Mouse (Mus musculus) MEL (cell line): ENCODE measurements around the gene Fam43a. TPM values are rescaled to one million over a fixed set of nuclear protein-coding genes. Genes with fewer than 3 reads are reported as not detected.

Source experiments
- DNase-seq: peaks from one replicate; pipeline ENCODE4 v3.0.0; 2011; ENCODE audit warnings: low read depth, low spot score
- H3K27ac ChIP-seq: 2 replicates; pipeline ENCODE4 v1.5.1; 2012; ENCODE audit warnings: low read depth, mild to moderate bottlenecking, control low read depth, low read length, moderate library complexity; ENCODE audit not compliant: control insufficient read depth
- H3K27me3 ChIP-seq, 2 experiments: fragments of 150-350 bp in 1 of 2; sonication (generic) in 1 of 2; 2 replicates each; pipeline ENCODE4 v1.6.1; 2012; ENCODE audit warnings: low read length in 2 of 2, mild to moderate bottlenecking in 2 of 2, improper control_type of control experiment in 1 of 2, moderate library complexity in 1 of 2; ENCODE audit not compliant: insufficient read depth in 2 of 2, control insufficient read depth in 1 of 2
- H3K36me3 ChIP-seq, 2 experiments: 2 replicates each; pipeline ENCODE4 v1.6.1; 2012 to 2014; ENCODE audit warnings: low read length in 2 of 2, improper control_type of control experiment in 1 of 2, inconsistent platforms in 1 of 2, mild to moderate bottlenecking in 1 of 2; ENCODE audit not compliant: insufficient read depth in 2 of 2, control insufficient read depth in 1 of 2
- H3K4me1 ChIP-seq, 2 experiments: fragments of 150-350 bp in 1 of 2; sonication (generic) in 1 of 2; 2 replicates each; pipeline ENCODE4 v1.6.1; 2012; ENCODE audit warnings: low read length in 2 of 2, improper control_type of control experiment in 1 of 2, mild to moderate bottlenecking in 1 of 2; ENCODE audit not compliant: insufficient read depth in 2 of 2, control insufficient read depth in 1 of 2
- H3K4me3 ChIP-seq, 2 experiments: fragments of 150-350 bp in 1 of 2; sonication (generic) in 1 of 2; 2 replicates each; pipeline ENCODE4 v1.5.1; 2012; ENCODE audit warnings: low read depth in 2 of 2, low read length in 2 of 2, mild to moderate bottlenecking in 2 of 2, moderate library complexity in 2 of 2, control low read depth in 1 of 2, improper control_type of control experiment in 1 of 2; ENCODE audit not compliant: control insufficient read depth in 1 of 2, insufficient read depth in 1 of 2
- H3K79me2 ChIP-seq: 2 replicates; pipeline ENCODE4 v1.6.1; 2012; ENCODE audit warnings: mild to moderate bottlenecking, low read length, moderate library complexity; ENCODE audit not compliant: control insufficient read depth, poor library complexity, insufficient read depth
- H3K9ac ChIP-seq: 2 replicates; pipeline ENCODE4 v1.6.1; 2012; ENCODE audit warnings: low read depth, mild to moderate bottlenecking, control low read depth, low read length, moderate library complexity; ENCODE audit not compliant: control insufficient read depth, poor library complexity, severe bottlenecking
- H3K9me3 ChIP-seq: fragments of 150-350 bp; sonication (generic); replicated peaks from 2 replicates; pipeline ENCODE4 v1.6.1; 2012; ENCODE audit warnings: mild to moderate bottlenecking, low read length, improper control_type of control experiment, moderate library complexity; ENCODE audit not compliant: insufficient read depth
- BHLHE40 ChIP-seq: IDR thresholded peaks from 2 replicates; pipeline ENCODE4 v1.6.1; 2012; ENCODE audit warnings: low read depth, mild to moderate bottlenecking, inconsistent platforms, low read length, improper control_type of control experiment, borderline replicate concordance
- CHD2 ChIP-seq: IDR thresholded peaks from 2 replicates; pipeline ENCODE4 v1.6.1; 2011; ENCODE audit warnings: low read length, improper control_type of control experiment
- E2F4 ChIP-seq: IDR thresholded peaks from 2 replicates; pipeline ENCODE4 v1.6.1; 2011; ENCODE audit warnings: low read depth, low read length, improper control_type of control experiment, borderline replicate concordance
- KAT2A ChIP-seq: conservative IDR thresholded peaks from 2 replicates; pipeline ENCODE4 v1.6.1; 2012; ENCODE audit warnings: low read depth, low read length, improper control_type of control experiment, inconsistent platforms
- MXI1 ChIP-seq: IDR thresholded peaks from 2 replicates; pipeline ENCODE4 v1.6.1; 2011; ENCODE audit warnings: mild to moderate bottlenecking, low read depth, low read length, improper control_type of control experiment
- NELFE ChIP-seq: IDR thresholded peaks from 2 replicates; pipeline ENCODE4 v1.6.1; 2011; ENCODE audit warnings: low read depth, low read length, improper control_type of control experiment
- NRF1 ChIP-seq: IDR thresholded peaks from 2 replicates; pipeline ENCODE4 v1.6.1; 2014; ENCODE audit warnings: low read depth, mild to moderate bottlenecking, inconsistent platforms, low read length, improper control_type of control experiment, moderate library complexity; ENCODE audit not compliant: poor library complexity, insufficient read depth, severe bottlenecking
- POLR2A ChIP-seq, 2 experiments: IDR thresholded peaks; 2 replicates each; pipeline ENCODE4 v1.6.1; 2011 to 2012; ENCODE audit warnings: low read length in 2 of 2, mild to moderate bottlenecking in 2 of 2, control low read depth in 1 of 2, improper control_type of control experiment in 1 of 2, low read depth in 1 of 2, moderate library complexity in 1 of 2; ENCODE audit not compliant: control insufficient read depth in 1 of 2, insufficient read depth in 1 of 2, poor library complexity in 1 of 2
- POLR2AphosphoS2 ChIP-seq: IDR thresholded peaks from 2 replicates; pipeline ENCODE4 v1.6.1; 2011; ENCODE audit warnings: low read length, improper control_type of control experiment
- POLR2AphosphoS5 ChIP-seq: IDR thresholded peaks from 2 replicates; pipeline ENCODE4 v1.6.1; 2012; ENCODE audit warnings: low read depth, borderline replicate concordance, mild to moderate bottlenecking, inconsistent platforms, low read length, moderate library complexity, mixed read lengths
- RAD21 ChIP-seq: IDR thresholded peaks from 2 replicates; pipeline ENCODE4 v1.6.1; 2011; ENCODE audit warnings: mild to moderate bottlenecking, low read depth, low read length, improper control_type of control experiment
- TBP ChIP-seq: IDR thresholded peaks from 2 replicates; pipeline ENCODE4 v1.8.0; 2011; ENCODE audit warnings: low read depth, low read length, improper control_type of control experiment
- TCF12 ChIP-seq: IDR thresholded peaks from 2 replicates; pipeline ENCODE4 v1.6.1; 2014; ENCODE audit warnings: low read depth, mild to moderate bottlenecking, inconsistent platforms, low read length, improper control_type of control experiment, moderate library complexity
- UBTF ChIP-seq: IDR thresholded peaks from 2 replicates; pipeline ENCODE4 v1.6.1; 2012; ENCODE audit warnings: low read depth, mild to moderate bottlenecking, inconsistent platforms, low read length, improper control_type of control experiment, moderate library complexity, borderline replicate concordance; ENCODE audit not compliant: insufficient read depth
- USF1 ChIP-seq: IDR thresholded peaks from 2 replicates; pipeline ENCODE4 v1.6.1; 2014; ENCODE audit warnings: low read depth, mild to moderate bottlenecking, inconsistent platforms, low read length, improper control_type of control experiment, moderate library complexity
- USF2 ChIP-seq, 2 experiments: IDR thresholded peaks; 2 replicates each; pipeline ENCODE4 v1.6.1; 2011 to 2012; ENCODE audit warnings: improper control_type of control experiment in 2 of 2, low read length in 2 of 2, borderline replicate concordance in 1 of 2, inconsistent platforms in 1 of 2, low read depth in 1 of 2, mild to moderate bottlenecking in 1 of 2; ENCODE audit not compliant: insufficient read depth in 1 of 2
- ZMIZ1 ChIP-seq: IDR thresholded peaks from 2 replicates; pipeline ENCODE4 v1.6.1; 2012; ENCODE audit warnings: low read depth, mild to moderate bottlenecking, inconsistent platforms, low read length, improper control_type of control experiment, moderate library complexity
- polyA plus RNA-seq, 2 experiments: library from polyadenylated mRNA; stranded (reverse) in 1 of 2; unstranded in 1 of 2; fragments of >175 nt in 1 of 2; fragments of >200 nt in 1 of 2; gene quantifications; 2 replicates each; pipeline versions ENCODE4 v1.2.1 to v1.2.4; 2012; ENCODE audit warnings: low replicate concordance in 2 of 2, low read depth in 1 of 2; ENCODE audit not compliant: insufficient read length in 2 of 2, insufficient read depth in 1 of 2, missing spikeins in 1 of 2
- total RNA-seq: library from RNA; depleted of rRNA; stranded (reverse); fragments of 300-350 nt; gene quantifications from 2 replicates; pipeline ENCODE4 v1.2.3, GENCODE M21; 2012

The Fam43a gene
- total and polyA plus RNA-seq, 3 experiments: 0.08 to 0.68 TPM; not detected in 1

DNA sequence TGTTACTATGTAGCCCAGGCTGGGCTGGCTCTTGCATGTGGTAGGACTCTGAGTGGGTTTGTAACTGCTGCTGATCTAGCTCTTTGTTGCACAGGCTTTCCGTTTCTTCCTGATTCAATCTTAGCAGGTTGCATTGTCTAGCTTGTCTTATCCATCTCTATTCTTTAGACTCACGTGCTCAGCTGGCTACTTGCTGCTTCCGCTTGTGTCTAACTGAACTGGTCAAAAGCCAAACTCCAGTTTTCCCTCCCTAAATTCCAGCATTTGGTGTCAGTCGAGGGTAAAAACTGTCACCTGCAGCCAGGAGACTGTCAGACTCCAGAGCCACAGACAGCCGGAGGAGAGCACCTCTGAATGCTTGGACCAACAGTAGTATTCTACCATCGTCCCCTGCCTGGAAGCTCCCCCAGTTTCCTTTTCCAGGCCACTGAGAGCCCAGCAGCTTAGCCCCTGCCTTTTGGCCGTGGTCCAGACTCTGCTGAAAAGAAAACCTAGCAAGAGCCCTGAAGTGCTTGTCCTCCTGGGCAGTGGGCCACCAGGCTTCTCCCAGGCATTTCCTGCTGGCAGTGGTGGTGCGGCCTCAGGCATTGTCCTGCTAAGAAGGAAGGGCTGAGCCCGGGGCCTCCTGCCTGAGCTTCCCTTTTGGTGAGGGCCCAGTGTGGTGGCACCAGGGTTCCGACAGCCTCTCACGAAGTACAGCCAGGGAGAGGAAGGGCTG is 46.7 kb upstream of the Fam43a start:
- Histone ChIP-seq H3K27me3 (no peaks in the 10 kb centered on the region), H3K9me3 (no peaks in the 10 kb centered on the region), H3K4me1 (peaks cover 4 to 14% of the 10 kb centered on the region in 2 experiments; a peak in 2 of 4 replicates), H3K36me3 (0 out of 4 replicates have a peak, but pooled peaks cover 0 to 1% of the 10 kb centered on the region in 2 experiments), H3K9ac (no peak overlapping the region), H3K79me2 (no peaks in the 10 kb centered on the region), H3K4me3 (no peak overlapping the region), H3K27ac (no peak overlapping the region; the same call in 1 of the 2 replicates)
- no peak for TF ChIP-seq RAD21
- peak; percentile 73 for TF ChIP-seq BHLHE40
- peak; percentile 34; the same call in 1 of the 2 replicates for TF ChIP-seq USF1
- DNase-seq: no peak

DNA sequence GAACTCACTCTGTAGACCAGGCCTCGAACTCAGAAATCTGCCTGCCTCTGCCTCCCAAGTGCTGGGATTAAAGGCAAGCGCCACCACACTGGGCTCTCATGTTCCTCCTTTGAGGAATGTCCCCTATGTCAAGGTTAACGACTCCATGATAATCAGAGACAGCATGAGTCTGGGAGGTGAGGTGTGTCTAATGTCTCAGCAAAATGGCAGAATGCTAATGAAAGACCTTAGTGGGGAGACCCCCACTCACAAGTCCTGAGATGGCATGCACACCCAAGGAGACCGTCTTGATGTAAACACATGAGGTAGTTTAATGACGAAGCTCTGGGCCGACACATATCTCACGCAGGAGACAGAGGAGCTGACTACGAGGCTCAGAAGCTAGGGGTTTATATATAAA is 45.4 kb upstream of the Fam43a start:
- Histone ChIP-seq H3K4me1 (peaks cover 4 to 14% of the 10 kb centered on the region in 2 experiments; a peak in 2 of 4 replicates), H3K36me3 (peaks cover 0 to 7% of the 10 kb centered on the region in 2 experiments; a peak in 1 of 4 replicates), H3K9me3 (no peaks in the 10 kb centered on the region), H3K79me2 (no peaks in the 10 kb centered on the region), H3K4me3 (no peak overlapping the region), H3K27ac (no peak overlapping the region)
- TF ChIP-seq NELFE (no peak), UBTF (no peak), USF2 (IDR thresholded peaks at IDR 0.05; ENCODE audit: borderline replicate concordance in 1 of 2, insufficient read depth in 1 of 2, low read depth in 1 of 2, low read length in 2 of 2) (no peak), POLR2AphosphoS5 (no peak), E2F4 (no peak), KAT2A (no peak)
- TF ChIP-seq, all 39 proteins: peak for 0
- Histone ChIP-seq H3K9ac (no peak overlapping the region), H3K27me3 (no peaks in the 10 kb centered on the region)
- DNase-seq: no peak

DNA sequence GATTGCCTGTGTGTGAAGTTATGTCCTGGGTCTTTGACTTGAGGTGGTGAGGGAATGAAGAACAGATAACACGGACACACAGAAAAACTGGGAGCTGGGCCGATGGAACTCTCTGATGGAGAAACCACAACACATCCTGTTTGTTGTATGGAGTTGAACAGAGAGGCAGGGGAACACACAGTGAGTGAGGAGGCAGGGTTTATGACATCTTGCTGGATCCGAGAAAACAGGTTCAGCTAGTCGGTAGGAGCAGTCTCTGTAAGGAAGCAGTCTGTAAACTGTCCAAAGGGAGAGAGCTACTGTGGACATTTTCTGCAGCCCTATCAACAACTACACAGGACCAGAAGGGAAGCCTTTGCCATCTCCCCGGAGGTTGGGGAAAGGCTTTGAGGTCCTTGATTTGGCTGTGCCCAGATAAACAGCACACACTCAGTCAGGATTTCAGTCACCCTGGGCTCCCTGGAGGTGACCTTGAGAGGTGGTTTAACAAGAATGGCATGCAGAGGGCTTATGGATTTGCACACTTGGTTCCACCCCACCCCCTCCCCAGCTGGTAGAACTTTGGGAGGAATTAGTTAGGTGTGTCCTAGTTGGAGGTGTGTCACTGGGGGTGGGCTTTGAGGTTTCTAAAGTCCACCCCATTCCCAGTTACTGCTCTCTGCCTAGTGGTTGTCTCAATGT is 40.1 kb upstream of the Fam43a start:
- Histone ChIP-seq H3K9ac (no peak overlapping the region), H3K36me3 (peaks cover 0 to 26% of the 10 kb centered on the region in 2 experiments; a peak in 2 of 4 replicates), H3K79me2 (no peaks in the 10 kb centered on the region), H3K4me3 (no peak overlapping the region)
- TF ChIP-seq MXI1 (no peak), NRF1 (no peak), USF2 (IDR thresholded peaks at IDR 0.05; ENCODE audit: borderline replicate concordance in 1 of 2, insufficient read depth in 1 of 2, low read depth in 1 of 2, low read length in 2 of 2) (no peak), NELFE (no peak), TBP (no peak), TCF12 (no peak), ZMIZ1 (no peak), POLR2A (IDR thresholded peaks at IDR 0.05; ENCODE audit: control insufficient read depth in 1 of 2, insufficient read depth in 1 of 2, low read depth in 1 of 2, low read length in 2 of 2, poor library complexity in 1 of 2) (peak in 1 of 2 experiments; percentile 8; a peak in 1 of 4 replicates), POLR2AphosphoS2 (peak; percentile 10; the same call in 1 of the 2 replicates), CHD2 (no peak)
- TF ChIP-seq, all 39 proteins: peak for 2
- no peak for DNase-seq
- no peaks in the 10 kb centered on the region for H3K9me3 ChIP-seq
- H3K4me1 ChIP-seq: no peaks in the 10 kb centered on the region
- H3K27ac ChIP-seq: no peak overlapping the region
- H3K27me3 ChIP-seq: no peaks in the 10 kb centered on the region
